Mouse (Mus musculus): ENCODE measurements at regions not wholly inside any gene's neighbourhood (a gene's known extent, or its start where the extent isn't known, plus 50 kb on each side); places are given as distances from the start of the nearest gene placed in this dataset.
"Not testable (repeated sequence)": the region's sequence is repeated elsewhere in the genome, so short reads cannot be mapped to it uniquely, and the experiment has no call there.

DNA sequence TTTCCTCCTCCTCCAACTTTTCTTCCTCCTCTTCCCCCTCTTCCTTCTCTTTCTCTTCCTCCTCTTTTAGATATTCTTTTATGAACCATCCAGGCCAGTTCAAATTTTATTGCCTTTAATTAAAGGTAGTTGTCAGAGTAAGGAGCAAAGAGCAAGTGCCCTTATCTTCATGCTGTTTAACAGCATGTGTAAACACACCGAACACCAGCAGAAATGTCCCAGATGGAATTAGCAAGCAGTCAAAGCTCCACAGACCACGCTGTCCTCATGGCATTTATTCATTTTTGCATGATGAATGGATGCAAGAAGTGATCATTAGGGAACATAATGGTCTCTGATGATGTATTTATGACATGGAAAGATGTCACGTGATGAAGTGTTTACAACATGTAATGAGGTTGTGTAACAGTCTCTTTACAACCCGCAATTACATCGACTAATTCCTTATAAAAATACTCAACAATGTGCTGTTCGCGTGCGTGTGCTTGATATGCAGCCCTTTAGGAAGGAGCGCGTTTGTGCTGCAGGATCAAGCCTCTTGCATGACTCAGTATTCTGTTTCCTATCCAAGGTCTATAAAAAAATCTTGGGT is 187.0 kb downstream of the Bmp2 start:
- no peak for DNase-seq (ENCODE audit: low spot score in 2 of 2)

DNA sequence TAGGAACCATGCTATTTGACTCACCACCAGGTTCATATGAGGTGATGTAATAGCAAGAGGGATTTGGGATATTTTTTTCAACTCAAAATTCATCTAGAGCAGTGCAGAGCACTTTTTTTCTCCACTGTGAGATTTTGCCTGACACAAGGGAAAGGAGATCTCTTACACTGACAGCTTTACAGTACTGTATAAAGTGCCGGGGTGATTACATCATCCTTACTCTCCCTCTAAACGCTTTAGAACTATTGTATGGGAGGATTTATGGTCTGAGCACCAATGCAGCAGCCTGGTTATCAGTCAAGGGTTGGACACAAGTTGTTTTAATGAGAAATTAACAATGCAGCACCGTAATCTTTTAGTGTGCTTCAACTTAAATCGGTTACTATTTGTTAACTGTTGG is 196.5 kb downstream of the Bmp2 start:
- DNase-seq (ENCODE audit: low spot score in 2 of 2), result no peak

- no peak for DNase-seq (ENCODE audit: low spot score in 2 of 2)
Observed at GRCm38 (mm10) chr2:133749846-133750637, 198.1 kb downstream of the Bmp2 start.

DNA sequence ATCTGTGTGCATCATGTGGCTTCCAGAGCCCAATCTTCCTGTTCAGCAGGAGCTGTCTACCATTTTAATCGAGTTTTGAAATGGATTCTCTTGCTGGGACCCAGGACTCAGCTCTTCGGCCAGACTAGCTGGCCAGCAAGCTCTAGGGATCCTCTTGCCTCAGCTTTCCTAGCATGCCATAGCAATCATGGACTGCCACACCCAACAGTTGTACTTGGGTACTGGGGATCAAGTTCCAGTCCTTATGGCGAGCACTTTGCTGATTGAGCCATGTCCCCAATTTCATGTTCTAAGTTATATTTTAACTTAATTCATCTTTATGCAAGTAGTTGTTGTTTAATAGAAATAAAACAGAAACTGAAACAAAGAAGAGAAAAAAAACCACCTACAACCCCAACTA is 202.1 kb downstream of the Bmp2 start:
- no peak for DNase-seq (ENCODE audit: low spot score in 2 of 2)

- no peak for DNase-seq (ENCODE audit: low spot score in 2 of 2)
Observed at GRCm38 (mm10) chr2:133761496-133761895, 209.5 kb downstream of the Bmp2 start.

- no peak for DNase-seq (ENCODE audit: low spot score in 2 of 2)
Observed at GRCm38 (mm10) chr2:133768546-133768945, 216.6 kb downstream of the Bmp2 start.

GRCm38 (mm10) chr2:133783588-133784342 is 231.8 kb downstream of the Bmp2 start:
- no peak for DNase-seq (ENCODE audit: low spot score in 2 of 2)

DNA sequence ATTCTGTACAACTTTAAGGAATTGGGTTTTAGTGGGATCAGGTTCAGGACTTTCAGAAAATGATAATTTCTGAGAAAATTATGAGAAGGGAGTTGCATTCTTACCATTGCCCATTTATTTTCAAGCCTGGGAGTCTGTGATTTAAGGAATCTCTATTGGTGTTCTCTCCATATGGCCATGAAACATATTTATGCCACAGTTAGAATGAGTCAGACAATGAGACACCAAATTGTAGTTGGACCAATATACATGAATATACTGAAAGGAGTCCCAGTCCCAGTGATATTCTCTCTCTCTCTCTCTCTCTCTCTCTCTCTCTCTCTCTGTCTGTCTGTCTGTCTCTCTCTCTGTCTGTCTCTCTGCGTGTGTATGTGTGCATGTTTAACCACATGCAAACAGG is 239.1 kb downstream of the Bmp2 start:
- DNase-seq (ENCODE audit: low spot score in 2 of 2), result no peak

- DNase-seq (ENCODE audit: low spot score in 2 of 2), result no peak
Observed at GRCm38 (mm10) chr2:133793293-133793692, 241.3 kb downstream of the Bmp2 start.

- DNase-seq (ENCODE audit: low spot score in 2 of 2), result no peak
Observed at GRCm38 (mm10) chr2:133802666-133803065, 250.7 kb downstream of the Bmp2 start.

DNA sequence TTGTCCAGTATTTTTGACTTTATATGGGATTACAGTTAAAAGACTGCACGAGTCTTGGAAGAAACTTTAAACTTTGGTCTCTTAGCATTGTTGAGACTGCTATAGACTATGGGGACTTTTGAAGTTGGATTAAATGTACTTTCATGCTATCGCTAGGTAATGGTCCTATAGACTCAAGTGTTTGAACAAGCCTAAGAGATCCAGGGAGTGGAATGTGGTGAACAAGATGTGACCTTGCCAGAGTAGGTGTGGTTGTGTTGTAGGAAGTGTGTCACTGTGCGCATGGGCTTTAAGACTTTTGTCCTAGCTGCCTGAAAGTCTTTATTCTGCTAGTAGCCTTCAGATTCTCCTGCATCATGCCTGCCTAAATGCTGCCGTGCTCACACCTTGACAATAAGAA is 269.5 kb downstream of the Bmp2 start:
- DNase-seq (ENCODE audit: low spot score in 2 of 2), result no peak

DNA sequence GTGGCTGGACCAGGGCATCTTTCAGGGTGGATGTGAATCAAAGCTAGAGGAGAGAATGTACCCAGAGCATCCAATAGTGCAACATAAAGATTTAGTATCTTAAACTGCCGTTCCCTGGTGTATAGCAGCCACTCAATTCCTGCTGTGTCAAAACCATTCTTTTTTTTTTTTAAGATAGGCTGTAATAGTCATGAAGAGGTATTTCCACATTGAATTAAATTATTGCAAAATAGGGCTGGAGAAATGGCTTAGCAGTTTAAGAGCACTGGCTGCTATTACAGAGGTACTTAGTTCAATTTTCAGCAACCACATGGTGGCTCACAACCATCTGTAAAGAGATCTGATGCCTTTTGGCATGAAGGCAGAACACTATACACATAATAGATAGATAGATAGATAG is 277.4 kb downstream of the Bmp2 start:
- no peak for DNase-seq (ENCODE audit: low spot score in 2 of 2)

GRCm38 (mm10) chr2:133850485-133850884 is 298.5 kb downstream of the Bmp2 start:
- no peak for DNase-seq (ENCODE audit: low spot score in 2 of 2)

- DNase-seq (ENCODE audit: low spot score in 2 of 2), result not testable (repeated sequence)
Observed at GRCm38 (mm10) chr2:133874982-133875381, 323.0 kb downstream of the Bmp2 start.

DNA sequence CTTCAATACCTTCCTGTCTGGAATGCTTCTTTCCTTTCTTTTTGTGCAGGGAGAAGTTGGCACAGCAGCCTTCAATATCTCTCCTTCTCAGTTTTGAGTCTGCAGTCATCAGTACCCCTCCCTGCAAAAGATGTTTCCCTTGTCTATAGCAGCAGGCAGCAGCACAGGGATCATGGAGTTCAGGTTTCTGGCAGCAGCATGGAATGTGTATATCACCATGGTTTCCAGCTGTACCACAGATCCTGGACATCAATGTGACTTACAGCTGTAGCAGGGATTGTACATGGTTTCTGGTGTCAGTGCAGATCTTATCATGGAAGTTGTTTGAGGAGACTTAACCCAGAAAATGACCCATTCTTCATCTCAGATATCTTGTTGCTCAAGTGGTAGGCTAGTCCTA is 331.7 kb downstream of the Bmp2 start:
- DNase-seq (ENCODE audit: low spot score in 2 of 2), result no peak

DNA sequence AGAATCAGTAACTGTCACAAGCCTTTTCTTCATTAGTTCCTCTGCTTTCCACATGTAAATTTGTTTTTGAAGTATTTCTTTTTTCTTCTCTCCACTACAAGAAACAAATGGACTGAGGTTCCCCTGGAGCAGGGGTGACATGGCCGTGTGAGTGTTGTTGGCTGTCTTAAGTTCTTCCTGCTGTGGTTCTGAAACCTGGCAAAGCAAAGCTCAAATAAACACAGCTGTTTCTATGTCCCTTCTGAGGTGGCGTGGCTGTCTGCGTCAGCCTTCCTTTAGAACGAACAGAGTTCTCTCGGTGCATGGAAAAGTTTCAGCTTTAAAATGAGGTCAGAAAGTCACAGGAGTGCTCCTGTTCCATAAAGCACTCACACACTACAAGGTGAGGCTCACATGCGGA is 354.3 kb downstream of the Bmp2 start:
- no peak for DNase-seq (ENCODE audit: low spot score in 2 of 2)

Data from spleen, postnatal 10 days (tissue).